Mouse (Mus musculus) kidney, adult 2 months (tissue): ENCODE measurements around the gene Ap2b1. TPM values are rescaled to one million over a fixed set of nuclear protein-coding genes. Genes with fewer than 3 reads are reported as not detected.
A peak's percentile ranks its signal among the peaks of the same experiment; 100 is the strongest.

Source experiments
- DNase-seq: peaks from one replicate; pipeline ENCODE4 v3.0.0; 2021
- H3K27ac ChIP-seq: fragments of 200-500 bp; 2 replicates; pipeline ENCODE4 v1.5.1; 2012; ENCODE audit warnings: low read depth, low read length, control low read depth, inconsistent platforms; ENCODE audit not compliant: insufficient read depth
- H3K27me3 ChIP-seq: fragments of 200-500 bp; replicated peaks from 2 replicates; pipeline ENCODE4 v1.6.1; 2012; ENCODE audit warnings: mild to moderate bottlenecking, moderate library complexity, low read length, inconsistent platforms; ENCODE audit not compliant: control insufficient read depth, insufficient read depth
- H3K36me3 ChIP-seq: fragments of 200-500 bp; 2 replicates; pipeline ENCODE4 v1.6.1; 2012; ENCODE audit warnings: mild to moderate bottlenecking, moderate library complexity, low read length, inconsistent platforms; ENCODE audit not compliant: control insufficient read depth, insufficient read depth
- H3K4me1 ChIP-seq: fragments of 200-500 bp; 2 replicates; pipeline ENCODE4 v1.6.1; 2011; ENCODE audit warnings: low read length; ENCODE audit not compliant: control insufficient read depth, insufficient read depth
- H3K4me3 ChIP-seq: fragments of 200-500 bp; 2 replicates; pipeline ENCODE4 v1.5.1; 2011; ENCODE audit warnings: mild to moderate bottlenecking, low read depth, low read length, control low read depth; ENCODE audit not compliant: insufficient read depth
- CTCF ChIP-seq: fragments of 200-500 bp; conservative IDR thresholded peaks from 2 replicates; pipeline ENCODE4 v1.5.1; 2011; ENCODE audit warnings: low read depth, mild to moderate bottlenecking, control low read depth, low read length, moderate library complexity, mixed read lengths; ENCODE audit not compliant: insufficient read depth, insufficient read length
- POLR2A ChIP-seq: fragments of 200-500 bp; IDR thresholded peaks from one replicate; pipeline ENCODE4 v1.6.1; 2011; ENCODE audit warnings: low read depth, low read length, control low read depth
- WGBS: fragments of 180-500 bp; shearing (Covaris S2); methylation state at CpG from one replicate; pipeline ENCODE4 v1.1.7; 2018; 5-methylcytosine and 5-hydroxymethylcytosine counted together
- polyA plus RNA-seq: library from polyadenylated mRNA; depleted of rRNA; stranded (reverse); fragments of >200 nt; gene quantifications from 2 replicates; pipeline ENCODE4 v1.2.3, GENCODE M21; 2012

Ap2b1 gene
- polyA plus RNA-seq, 1 experiment, result 37.4 TPM

- Histone ChIP-seq H3K4me3 (no peak overlapping the region), H3K4me1 (no peaks in the 10 kb centered on the region), H3K27ac (no peak overlapping the region), H3K36me3 (peaks cover 10% of the 10 kb centered on the region), H3K27me3 (no peaks in the 10 kb centered on the region)
- WGBS, result 62% methylated on average over 6 of the region's 6 CpGs
- DNase-seq, result no peak
- TF ChIP-seq CTCF, result no peak
- TF ChIP-seq POLR2A, result no peak
Measured at GRCm38 (mm10) chr11:83394802-83395439, 96.1 kb downstream of the Ap2b1 start.

- H3K4me1 ChIP-seq, result no peaks in the 10 kb centered on the region
- no peaks in the 10 kb centered on the region for H3K27me3 ChIP-seq
- TF ChIP-seq POLR2A, result no peak
- TF ChIP-seq CTCF, result no peak
- H3K27ac ChIP-seq, result no peak overlapping the region
- no peak for DNase-seq
- 89% methylated on average over 7 of the region's 7 CpGs for WGBS
- peaks cover 5% of the 10 kb centered on the region; the same call in 1 of the 2 replicates for H3K36me3 ChIP-seq
- no peak overlapping the region for H3K4me3 ChIP-seq
Measured at GRCm38 (mm10) chr11:83397626-83398025, 98.8 kb downstream of the Ap2b1 start.

GRCm38 (mm10) chr11:83398724-83399123 lies 99.9 kb downstream of the Ap2b1 start:
- WGBS, result 78% methylated on average over 5 of the region's 5 CpGs
- no peak for DNase-seq
- no peak for TF ChIP-seq POLR2A
- TF ChIP-seq CTCF, result no peak
- Histone ChIP-seq H3K4me1 (no peaks in the 10 kb centered on the region), H3K27me3 (no peaks in the 10 kb centered on the region), H3K4me3 (no peak overlapping the region), H3K27ac (no peak overlapping the region), H3K36me3 (peaks cover 5% of the 10 kb centered on the region; the same call in 1 of the 2 replicates)

- DNase-seq, result no peak
- 87% methylated on average over 7 of the region's 7 CpGs for WGBS
Measured at GRCm38 (mm10) chr11:83403787-83404186, 105.0 kb downstream of the Ap2b1 start.

GRCm38 (mm10) chr11:83406391-83406790 lies 107.6 kb downstream of the Ap2b1 start:
- no peak overlapping the region for H3K27ac ChIP-seq
- 72% methylated on average over 3 of the region's 3 CpGs for WGBS
- no peaks in the 10 kb centered on the region for H3K27me3 ChIP-seq
- no peak overlapping the region for H3K4me3 ChIP-seq
- no peaks in the 10 kb centered on the region; the same call in 1 of the 2 replicates for H3K4me1 ChIP-seq
- no peaks in the 10 kb centered on the region for H3K36me3 ChIP-seq
- TF ChIP-seq POLR2A (no peak), CTCF (no peak)
- no peak for DNase-seq

More at GRCm38 (mm10) chr11:83403787-83404186, 105.0 kb downstream of the Ap2b1 start:
- Histone ChIP-seq H3K27me3 (no peaks in the 10 kb centered on the region), H3K36me3 (no peaks in the 10 kb centered on the region; the same call in 1 of the 2 replicates), H3K4me3 (no peak overlapping the region), H3K27ac (no peak overlapping the region), H3K4me1 (no peaks in the 10 kb centered on the region)
- TF ChIP-seq CTCF (no peak), POLR2A (no peak)

- 50% methylated on average over 8 of the region's 8 CpGs for WGBS
- no peaks in the 10 kb centered on the region for H3K27me3 ChIP-seq
- no peak overlapping the region for H3K27ac ChIP-seq
- no peaks in the 10 kb centered on the region; the same call in 1 of the 2 replicates for H3K4me1 ChIP-seq
- H3K36me3 ChIP-seq, result no peaks in the 10 kb centered on the region
- DNase-seq, result no peak
- TF ChIP-seq CTCF (no peak), POLR2A (no peak)
- H3K4me3 ChIP-seq, result no peak overlapping the region
Measured at GRCm38 (mm10) chr11:83408242-83408641, 109.4 kb downstream of the Ap2b1 start.

- peak; percentile 55 for DNase-seq
- 3% methylated on average over 24 of the region's 44 CpGs for WGBS
- Histone ChIP-seq H3K36me3 (no peaks in the 10 kb centered on the region), H3K4me1 (no peaks in the 10 kb centered on the region; the same call in 1 of the 2 replicates), H3K4me3 (peak within 1 kb of the TSS; percentile 28), H3K27ac (no peak within 1 kb of the TSS), H3K27me3 (no peaks in the 10 kb centered on the region)
- TF ChIP-seq CTCF (no peak), POLR2A (no peak)
Measured at GRCm38 (mm10) chr11:83409087-83409754, 110.4 kb downstream of the Ap2b1 start, which contains the start of gene Rasl10b. Rasl10b (plus strand) TSS chr11:83409137.
